Mouse (Mus musculus) left cerebral cortex, postnatal 14 days (tissue): ENCODE results near the gene Ncdn. TPM values are rescaled to one million over a fixed set of nuclear protein-coding genes. Genes with fewer than 3 reads are reported as not detected.

Experiments used
- DNase-seq, 2 experiments: peaks; one replicate each; pipeline ENCODE4 v3.0.0; 2021 to 2022; ENCODE audit warnings: low spot score in 2 of 2, mixed read lengths in 1 of 2
- intact Hi-C: fragments of 180-260 bp; cut with DNase I; formaldehyde crosslinking; loops from one replicate; pipeline ENCODE4 v1.15.1; 2025
- total RNA-seq, 2 experiments: library from RNA; stranded (reverse); gene quantifications; 2 replicates each; pipeline ENCODE4 v1.2.3; 2021

Gene Ncdn
- total RNA-seq, 2 experiments from 2014 or later, result 959 to 969 TPM

GRCm38 (mm10) chr4:126735382-126736000 is 17.7 kb downstream of the Ncdn start:
- intact Hi-C loops, result no loop called here
- DNase-seq, result no peak

DNA sequence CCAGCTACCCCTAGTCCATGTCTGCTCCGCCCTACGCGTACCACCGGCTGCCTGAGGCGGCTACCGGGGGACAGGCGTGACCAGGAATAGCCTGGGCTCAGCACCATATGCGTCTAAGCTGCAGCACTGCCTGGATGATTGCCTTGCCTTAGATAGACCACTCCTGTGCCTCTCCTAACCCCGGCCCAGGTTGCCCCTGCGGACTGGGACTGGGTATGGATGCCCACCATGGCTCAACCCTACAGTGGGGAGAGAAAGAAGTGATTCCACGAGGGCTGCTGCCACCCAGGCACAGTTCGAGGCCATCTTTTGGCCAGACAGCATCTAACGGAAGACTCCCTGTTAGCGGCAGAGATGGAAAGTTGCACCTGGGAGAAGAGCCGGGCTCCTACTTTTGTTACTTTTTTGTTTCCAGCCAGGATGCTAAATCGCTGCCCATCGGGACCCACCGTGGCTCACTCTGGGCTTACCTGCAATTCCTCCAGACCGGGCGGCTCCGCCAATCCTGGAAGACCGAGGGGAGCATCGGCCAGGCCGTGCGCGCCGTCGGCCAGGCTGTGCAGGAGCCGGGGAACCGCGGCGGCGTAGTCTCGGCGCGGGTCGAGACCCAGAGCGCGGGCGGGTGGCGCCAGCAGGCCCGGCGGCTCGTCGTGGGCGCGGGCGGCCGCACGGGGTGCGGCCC is 18.4 kb downstream of the Ncdn start:
- no peak for DNase-seq
- intact Hi-C loops, result no loop called here

DNA sequence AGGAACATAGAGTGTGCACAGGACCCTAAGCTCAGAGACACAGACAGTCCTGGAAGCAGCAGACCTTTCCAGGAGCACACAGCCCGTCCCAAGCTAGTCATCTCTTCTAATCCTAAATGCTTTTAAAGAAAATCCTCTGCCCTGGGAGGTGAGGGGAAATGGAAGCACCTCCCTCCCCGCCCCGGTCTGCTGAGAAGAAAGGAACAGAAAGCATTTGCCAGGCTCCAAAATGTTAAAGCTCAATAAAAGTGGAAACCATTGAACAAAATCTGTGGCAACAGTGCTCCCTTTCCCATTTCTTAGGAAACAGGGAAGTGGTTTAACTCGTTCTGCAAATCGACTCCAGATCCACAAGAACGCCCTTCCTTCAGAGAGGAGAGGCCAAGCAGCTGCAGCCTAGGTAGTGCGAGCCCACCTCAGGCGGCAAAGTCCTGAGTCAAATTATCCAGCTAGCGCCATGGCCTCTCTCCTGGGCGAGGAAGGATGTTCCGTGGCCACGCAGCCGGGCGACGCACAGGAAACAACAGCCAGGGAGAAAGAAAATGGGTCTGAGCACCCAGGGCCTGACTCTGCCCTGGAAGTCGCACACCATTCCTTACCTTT is 19.1 kb downstream of the Ncdn start:
- intact Hi-C loops, result no loop called here
- DNase-seq, result no peak

DNA sequence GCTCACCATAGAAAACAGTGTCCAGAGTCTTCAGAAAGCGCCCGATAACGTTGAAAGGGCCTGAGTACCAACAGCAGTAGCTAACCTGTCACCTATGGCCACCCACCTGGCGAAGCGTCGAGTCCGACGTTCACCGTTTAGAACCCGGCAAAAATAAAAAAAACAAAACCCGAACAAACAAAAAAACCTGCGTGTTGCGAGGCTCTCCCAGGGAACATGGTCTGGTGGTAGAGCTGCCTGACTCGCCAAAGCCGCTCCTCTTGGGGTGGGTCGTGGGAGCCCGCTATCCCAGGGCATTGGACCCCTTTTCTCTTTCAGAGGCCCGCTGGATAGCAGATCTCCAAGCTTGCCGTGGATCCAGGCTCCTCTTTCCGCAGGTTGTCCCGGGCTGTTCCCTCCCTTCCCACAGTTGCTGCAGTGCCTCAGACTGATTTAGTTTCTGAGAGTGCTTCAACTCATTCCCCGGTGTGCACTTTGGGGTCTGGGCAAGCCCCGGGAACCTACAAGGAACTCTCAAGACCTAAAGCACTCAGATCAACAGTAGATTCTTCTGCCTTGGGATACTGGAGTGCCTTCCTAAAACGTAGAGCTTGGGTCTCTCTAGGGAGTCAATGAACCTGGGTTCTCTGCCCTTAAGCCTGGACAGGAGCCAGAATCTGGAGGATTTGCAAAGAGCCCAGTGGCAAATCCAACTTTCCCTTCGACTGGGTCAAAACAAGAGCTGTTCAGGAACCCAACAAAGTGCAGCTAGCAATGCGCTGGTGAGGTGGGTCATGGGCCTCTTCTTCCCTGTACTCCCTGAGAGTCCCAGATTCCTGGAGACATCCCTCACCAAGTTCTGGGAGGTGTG is 20.5 kb downstream of the Ncdn start:
- DNase-seq, result no peak
- intact Hi-C loops, result no loop called here

DNA sequence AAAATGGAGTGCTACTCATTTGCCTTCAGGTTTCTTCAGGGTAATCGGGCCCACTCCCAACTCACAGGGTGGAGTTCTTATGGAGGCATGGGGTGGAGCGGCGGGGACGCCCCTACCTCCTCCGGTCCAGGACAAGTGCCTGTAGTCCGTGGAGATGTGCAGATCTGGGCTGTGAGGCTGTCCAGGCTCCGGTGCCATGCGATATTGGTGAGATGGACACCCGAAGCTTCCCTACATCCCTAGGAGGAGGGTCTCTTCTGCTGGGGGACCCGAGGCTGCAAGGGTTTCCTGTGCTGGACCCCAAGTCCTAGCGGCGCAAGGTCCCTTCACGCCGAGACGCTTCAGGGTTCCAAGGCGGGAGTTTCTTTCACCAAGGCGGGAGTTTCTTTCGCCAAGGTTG is 21.1 kb downstream of the Ncdn start:
- DNase-seq, result no peak
- intact Hi-C loops, result no loop called here

DNA sequence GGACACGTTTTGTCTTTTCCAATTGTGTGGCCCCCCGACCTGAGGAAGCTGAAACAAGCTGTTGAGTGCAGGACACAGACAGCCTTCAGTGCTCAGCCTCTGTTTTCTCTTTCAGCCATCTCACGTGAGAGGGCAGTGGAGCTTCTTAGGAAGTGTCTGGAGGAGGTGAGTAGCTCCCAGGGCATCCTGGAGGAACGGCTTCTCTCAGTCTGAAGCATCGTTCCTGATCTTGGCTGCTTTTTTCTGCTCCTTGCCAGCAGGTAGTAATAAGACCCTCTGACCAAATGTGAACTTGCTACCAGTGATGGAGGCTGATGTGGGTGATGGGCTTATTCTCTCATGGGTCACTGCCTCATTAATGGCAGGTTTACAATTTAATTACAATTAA is 45.8 kb downstream of the Ncdn start:
- intact Hi-C loops, result no loop called here

DNA sequence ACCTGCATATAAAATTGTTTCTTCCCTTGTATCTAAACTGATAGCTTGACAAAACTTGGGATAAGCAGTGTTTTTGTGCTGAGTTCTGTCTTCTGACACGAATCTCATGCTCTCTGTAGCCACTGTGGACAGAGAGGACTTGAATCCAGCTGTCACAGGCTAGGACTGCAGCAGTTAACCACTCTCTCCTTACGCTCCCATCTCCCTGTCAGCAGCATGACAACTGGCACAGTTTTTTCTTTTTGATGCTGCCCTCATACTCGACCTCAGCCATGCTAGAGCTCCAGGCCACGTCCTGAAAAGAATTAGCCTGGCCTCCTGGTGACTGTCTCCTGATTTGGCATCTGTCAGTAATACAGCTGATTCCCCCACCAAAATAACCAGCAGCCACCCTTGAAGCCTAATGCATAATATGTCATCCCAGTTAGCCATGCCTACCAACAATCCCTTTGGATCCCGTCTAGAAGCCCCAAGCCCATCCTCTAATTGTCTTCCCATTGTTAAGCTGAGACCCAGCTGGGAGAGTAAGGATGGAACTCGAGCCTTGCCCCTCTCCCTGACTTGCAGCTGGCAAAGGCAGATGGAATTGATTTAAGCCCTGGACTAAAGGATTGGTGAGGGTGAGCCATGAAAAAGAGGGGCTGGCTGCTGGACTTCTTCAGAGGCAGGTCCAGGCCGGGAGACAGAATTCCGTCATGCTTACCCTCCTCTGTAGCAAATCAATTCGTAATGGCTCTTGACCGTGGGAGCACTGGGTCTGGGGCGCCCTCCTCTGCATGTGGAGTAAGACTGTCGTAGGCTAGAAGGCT is 46.4 kb downstream of the Ncdn start:
- DNase-seq, result no peak
- intact Hi-C loops, result no loop called here

More for the DNA sequence above, 45.8 kb downstream of the Ncdn start:
- no peak for DNase-seq

DNA sequence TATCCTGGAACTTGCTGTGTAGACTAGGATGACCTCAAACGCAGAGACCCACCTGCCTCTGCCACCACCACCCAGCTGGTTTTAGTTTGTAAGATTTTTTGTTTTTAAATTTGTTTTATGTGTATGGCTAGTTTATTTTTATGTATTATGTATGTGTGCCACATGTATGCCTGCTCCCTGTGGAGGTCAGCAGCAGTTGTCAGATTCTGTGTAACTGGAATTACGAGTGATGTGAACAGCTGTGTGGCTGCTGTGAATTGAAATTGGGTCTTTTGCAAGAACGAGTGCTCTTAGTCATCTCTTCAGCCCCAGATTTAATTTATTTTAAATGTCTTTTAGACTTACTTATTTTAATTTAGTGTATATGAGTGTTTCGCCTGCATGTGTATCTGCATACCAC is 56.3 kb downstream of the Ncdn start:
- DNase-seq, result no peak

More for the DNA sequence above, 56.3 kb downstream of the Ncdn start:
- intact Hi-C loops, result no loop called here

Other genes starting within 250 kb of the Ncdn start
- 1 to 10 TPM; 6.3 to 6.8 TPM for gene Ago4, start 220.0 kb downstream of the Ncdn start, total RNA-seq
- gene Clspn, start 196.5 kb downstream of the Ncdn start, total RNA-seq, result 1 to 10 TPM; 1.1 to 2.0 TPM
- 10 to 100 TPM; 86.1 to 89.8 TPM for gene 5730409E04Rik, start 143.6 kb downstream of the Ncdn start, total RNA-seq
- 100 to 1,000 TPM; 106 to 115 TPM for gene Psmb2, start 75.8 kb downstream of the Ncdn start, total RNA-seq
- gene Tfap2e, start 17.2 kb downstream of the Ncdn start, total RNA-seq, result not detected
- gene AU040320, start 106 bp upstream of the Ncdn start, total RNA-seq, result 10 to 100 TPM; 53.8 to 55.3 TPM
- gene Zmym4, start 214.7 kb upstream of the Ncdn start, total RNA-seq, result 10 to 100 TPM; 43.9 to 51.8 TPM